Mouse (Mus musculus) embryonic fibroblast, embryonic 13.5 days (primary cell): Measurements from ENCODE around the gene Plac1.
A peak's percentile ranks its signal among the peaks of the same experiment; 100 is the strongest.

ENCODE experiments used
- CTCF ChIP-seq: IDR thresholded peaks from 2 replicates; pipeline ENCODE4 v1.5.1; 2011; ENCODE audit warnings: mild to moderate bottlenecking, control low read depth, low read length, moderate library complexity, borderline replicate concordance; ENCODE audit not compliant: insufficient read depth
- POLR2A ChIP-seq: IDR thresholded peaks from 2 replicates; pipeline ENCODE4 v1.6.1; 2011; ENCODE audit warnings: low read depth, mild to moderate bottlenecking, control low read depth, low read length, moderate library complexity

GRCm38 (mm10) chrX:53269289-53270062 lies 29.6 kb upstream of the Plac1 start, which contains the start of gene Fam122b:
- TF ChIP-seq POLR2A (peak; percentile 18; the same call in 1 of the 2 replicates), CTCF (no peak)
